Mouse (Mus musculus): ENCODE measurements around the gene Hivep1.

Gene Hivep1

GRCm38 (mm10) chr13:42228849-42229248, 177.0 kb downstream of the Hivep1 start:
- DNase-seq (ENCODE audit: low read depth): no peak

- DNase-seq (ENCODE audit: low read depth): no peak
These were observed 182.1 kb downstream of the Hivep1 start for GRCm38 (mm10) chr13:42233741-42234419.

- no peak for DNase-seq (ENCODE audit: low read depth)
These were observed 186.7 kb downstream of the Hivep1 start for GRCm38 (mm10) chr13:42238520-42238919.

- no peak for DNase-seq (ENCODE audit: low read depth)
These were observed 190.3 kb downstream of the Hivep1 start for GRCm38 (mm10) chr13:42242131-42242530.
